Mouse (Mus musculus) liver, embryonic 15.5 days (tissue): Measurements from ENCODE around the gene Kel. TPM values are rescaled to one million over a fixed set of nuclear protein-coding genes. Genes with fewer than 3 reads are reported as not detected.

ENCODE experiments used
- ATAC-seq: fragments of 200-750 bp; cut with Nextera tagmentation; 2 replicates; pipeline ENCODE4 v1.8.0; 2017; ENCODE audit warnings: moderate number of reproducible peaks, mild to moderate bottlenecking, moderate library complexity; ENCODE audit not compliant: insufficient read depth
- H3K27ac ChIP-seq: fragments of 300-500 bp; sonication (generic); replicated peaks from 2 replicates; pipeline ENCODE4 v1.5.1; 2015; ENCODE audit warnings: mild to moderate bottlenecking, inconsistent platforms
- H3K27me3 ChIP-seq: fragments of 300-500 bp; sonication (generic); 2 replicates; pipeline ENCODE4 v1.6.1; 2015; ENCODE audit warnings: mild to moderate bottlenecking, inconsistent platforms
- H3K36me3 ChIP-seq: fragments of 300-500 bp; sonication (generic); replicated peaks from 2 replicates; pipeline ENCODE4 v1.6.1; 2015; ENCODE audit warnings: moderate library complexity, mild to moderate bottlenecking, inconsistent platforms
- H3K4me1 ChIP-seq: fragments of 300-500 bp; sonication (generic); replicated peaks from 2 replicates; pipeline ENCODE4 v1.6.1; 2015; ENCODE audit warnings: inconsistent platforms
- H3K4me2 ChIP-seq: fragments of 300-500 bp; sonication (generic); 2 replicates; pipeline ENCODE4 v1.6.1; 2015; ENCODE audit warnings: moderate library complexity, mild to moderate bottlenecking, inconsistent platforms
- H3K4me3 ChIP-seq: fragments of 300-500 bp; sonication (generic); replicated peaks from 2 replicates; pipeline ENCODE4 v1.5.1; 2015; ENCODE audit warnings: mild to moderate bottlenecking, inconsistent platforms
- H3K9ac ChIP-seq: fragments of 300-500 bp; sonication (generic); 2 replicates; pipeline ENCODE4 v1.6.1; 2015; ENCODE audit warnings: moderate library complexity, mild to moderate bottlenecking, inconsistent platforms
- H3K9me3 ChIP-seq: fragments of 300-500 bp; sonication (generic); replicated peaks from 2 replicates; pipeline ENCODE4 v1.6.1; 2016; ENCODE audit warnings: inconsistent platforms
- WGBS: fragments of 180-500 bp; shearing (Covaris S2); methylation state at CpG from one replicate; pipeline ENCODE4 v1.1.7; 2015; ENCODE audit warnings: mixed read lengths; ENCODE audit not compliant: insufficient replicate concordance; 5-methylcytosine and 5-hydroxymethylcytosine counted together
- polyA plus RNA-seq: library from polyadenylated mRNA; unstranded; fragments of >200 nt; fragmentation: Nextera tagmentation; extraction: Ambion mirVana; gene quantifications from 2 replicates; pipeline ENCODE4 v1.2.1, GENCODE M21; 2015

Kel gene
- polyA plus RNA-seq = 299 and 347 TPM in 2 replicates

- Histone ChIP-seq H3K36me3 (peaks cover 36% of the 10 kb centered on the region), H3K4me3 (peak within 1 kb of the TSS; percentile 72), H3K27ac (peak within 1 kb of the TSS; percentile 94), H3K9ac (peak within 1 kb of the TSS; percentile 83), H3K27me3 (no peaks in the 10 kb centered on the region), H3K9me3 (no peaks in the 10 kb centered on the region), H3K4me2 (peak within 1 kb of the TSS; percentile 70), H3K4me1 (peaks cover 38% of the 10 kb centered on the region)
- 9% methylated on average over 1 of the region's 1 CpGs for WGBS
- peak; percentile 79 for ATAC-seq
These were observed at the start of gene Kel for GRCm38 (mm10) chr6:41704123-41704522. TSS of gene Kel (minus strand) at chr6:41704339.

DNA sequence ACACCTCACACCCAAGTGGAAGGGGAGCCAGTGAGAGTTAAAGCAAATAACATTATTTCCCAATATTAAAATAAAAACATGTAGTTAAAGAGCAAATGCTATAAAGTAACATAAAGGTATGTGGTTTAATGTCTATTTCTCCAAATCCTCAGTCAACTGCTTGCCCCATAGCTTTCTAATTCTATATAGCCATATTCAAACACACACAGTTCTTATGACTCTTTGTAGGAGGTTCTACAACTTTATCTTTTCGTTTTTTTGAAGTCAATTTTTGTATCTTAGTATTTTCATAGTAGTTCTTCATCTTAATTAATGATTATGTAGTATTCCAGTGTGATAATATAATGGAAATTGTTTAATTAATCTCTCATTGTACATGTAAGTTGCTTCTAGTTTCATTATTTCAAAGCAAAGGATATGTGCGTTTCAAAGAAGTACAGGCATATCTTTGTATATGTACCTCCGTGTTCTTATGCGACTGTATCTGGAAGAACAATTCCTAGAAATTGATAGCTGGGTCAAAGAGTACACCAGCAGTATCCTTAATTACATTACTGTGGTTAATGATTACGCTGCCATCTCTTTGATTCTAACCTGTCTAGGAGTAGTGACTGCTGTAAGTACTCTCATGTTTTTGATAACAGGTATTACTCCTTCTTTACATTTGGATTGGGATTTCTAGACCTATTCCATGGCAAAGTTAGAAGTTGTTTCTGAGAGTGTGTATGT is 40.7 kb upstream of the Kel start:
- Histone ChIP-seq H3K4me3 (no peak overlapping the region), H3K27ac (no peak overlapping the region), H3K9ac (no peak overlapping the region), H3K9me3 (no peaks in the 10 kb centered on the region), H3K36me3 (no peaks in the 10 kb centered on the region), H3K27me3 (no peaks in the 10 kb centered on the region), H3K4me1 (no peaks in the 10 kb centered on the region), H3K4me2 (no peak overlapping the region)
- 53% methylated on average over 5 of the region's 5 CpGs for WGBS
- no peak for ATAC-seq

GRCm38 (mm10) chr6:41741101-41741500 is 37.0 kb upstream of the Kel start:
- no peak for ATAC-seq
- Histone ChIP-seq H3K9me3 (no peaks in the 10 kb centered on the region), H3K27me3 (no peaks in the 10 kb centered on the region), H3K36me3 (no peaks in the 10 kb centered on the region), H3K4me2 (no peak overlapping the region), H3K27ac (no peak overlapping the region), H3K9ac (no peak overlapping the region), H3K4me3 (no peak overlapping the region), H3K4me1 (no peaks in the 10 kb centered on the region)

DNA sequence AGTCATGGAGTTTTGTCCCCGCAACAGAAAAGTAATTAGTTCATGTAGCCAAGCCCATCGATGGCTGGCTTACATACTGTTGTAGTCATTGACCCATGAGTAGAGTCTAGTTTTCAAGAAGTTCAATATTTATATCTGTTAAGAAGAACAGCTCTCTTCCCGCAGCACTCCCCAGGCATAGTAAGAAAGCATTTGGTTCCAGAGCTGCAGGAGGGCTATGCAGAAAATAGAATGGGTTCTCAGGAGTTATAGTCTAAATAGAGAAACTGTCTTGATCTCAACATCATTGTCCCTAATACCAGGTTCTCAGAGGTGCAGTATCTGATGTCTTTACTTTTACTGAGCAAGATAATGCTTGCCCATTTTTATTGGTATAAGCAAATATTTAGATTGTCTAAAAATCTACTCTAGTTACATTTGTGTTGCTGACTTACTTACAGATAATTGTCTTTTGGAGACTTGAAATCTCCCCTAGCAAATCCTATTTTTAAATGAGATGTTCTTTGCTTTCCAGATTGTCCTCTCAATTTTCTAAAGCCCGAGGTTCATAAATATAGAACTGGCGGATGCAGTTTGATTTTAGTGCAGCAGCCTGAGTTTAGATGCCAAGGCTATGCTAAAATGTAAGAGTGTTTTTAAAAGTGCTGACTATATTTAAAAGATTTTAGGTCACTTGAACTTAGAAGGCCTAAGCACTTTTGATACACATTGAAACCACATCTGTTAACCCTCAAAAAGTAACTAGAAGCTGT is 30.8 kb upstream of the Kel start:
- no peak overlapping the region for H3K4me3 ChIP-seq
- no peaks in the 10 kb centered on the region for H3K9me3 ChIP-seq
- no peaks in the 10 kb centered on the region for H3K36me3 ChIP-seq
- no peak overlapping the region for H3K27ac ChIP-seq
- WGBS = 71% methylated on average over 5 of the region's 5 CpGs
- H3K4me2 ChIP-seq = no peak overlapping the region
- ATAC-seq = no peak
- H3K27me3 ChIP-seq = no peaks in the 10 kb centered on the region
- H3K4me1 ChIP-seq = no peaks in the 10 kb centered on the region
- no peak overlapping the region for H3K9ac ChIP-seq

DNA sequence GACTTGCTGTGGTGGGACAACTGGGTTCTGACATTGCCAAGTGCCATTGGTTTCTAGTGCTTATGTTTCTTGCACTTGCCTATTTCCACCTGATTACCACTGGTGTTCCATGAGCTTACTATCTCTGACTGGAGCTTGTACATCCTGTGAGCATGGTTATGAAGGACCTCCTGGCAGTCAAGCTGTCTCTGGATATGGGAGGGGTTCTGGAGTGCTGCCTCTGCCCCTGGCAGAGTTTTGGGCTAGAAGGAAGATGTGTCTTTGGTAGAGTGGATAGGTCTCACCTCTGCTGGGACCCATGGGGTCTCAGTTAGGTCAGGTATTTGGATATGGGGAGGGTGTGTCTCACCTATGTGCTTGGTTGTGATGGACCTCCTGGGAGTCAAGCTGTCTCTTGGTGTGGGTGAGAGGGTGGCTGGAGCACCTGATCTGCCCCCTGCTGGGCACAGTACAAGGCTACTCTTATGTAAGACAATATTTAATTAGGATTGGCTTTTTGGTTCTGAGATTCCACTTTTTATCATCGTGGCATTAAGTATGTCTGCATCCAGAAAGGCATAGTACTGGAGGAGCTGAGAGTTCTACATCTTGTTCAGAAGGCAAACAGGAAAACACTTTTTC is 24.0 kb upstream of the Kel start:
- WGBS = 38% methylated on average over 1 of the region's 1 CpGs
- Histone ChIP-seq H3K27me3 (no peaks in the 10 kb centered on the region), H3K9ac (no peak overlapping the region), H3K36me3 (no peaks in the 10 kb centered on the region), H3K4me1 (peaks cover 9% of the 10 kb centered on the region), H3K4me2 (no peak overlapping the region), H3K4me3 (no peak overlapping the region), H3K27ac (no peak overlapping the region), H3K9me3 (no peaks in the 10 kb centered on the region)
- ATAC-seq = peak; percentile 75

DNA sequence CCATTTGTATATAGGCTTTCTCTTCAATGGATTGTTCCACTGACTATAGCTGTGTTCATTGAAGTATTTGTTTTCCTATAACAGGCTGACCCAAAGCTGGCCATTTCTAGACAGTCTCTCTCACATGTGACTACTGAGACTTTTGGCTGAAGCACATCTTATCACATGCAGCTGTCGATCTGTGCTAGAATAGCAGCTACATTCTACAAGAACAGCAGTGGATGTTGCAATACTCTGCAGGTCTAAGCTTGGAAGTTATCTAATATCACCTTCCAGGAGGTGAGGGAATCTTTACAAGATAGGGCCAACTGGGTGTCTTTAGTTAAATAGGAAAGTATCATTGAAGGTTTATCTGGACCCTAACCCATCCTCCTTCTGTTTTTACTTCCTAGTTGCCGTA is 17.3 kb upstream of the Kel start:
- Histone ChIP-seq H3K27ac (no peak overlapping the region), H3K4me3 (no peak overlapping the region), H3K36me3 (no peaks in the 10 kb centered on the region), H3K9me3 (no peaks in the 10 kb centered on the region), H3K4me1 (0 out of 2 replicates have a peak, but pooled peaks cover 13% of the 10 kb centered on the region), H3K27me3 (no peaks in the 10 kb centered on the region), H3K4me2 (no peak overlapping the region), H3K9ac (no peak overlapping the region)
- no peak for ATAC-seq
- WGBS = 31% methylated on average over 2 of the region's 2 CpGs

- no peak overlapping the region for H3K4me3 ChIP-seq
- peak overlapping the region; percentile 26 for H3K9ac ChIP-seq
- peak overlapping the region; percentile 37 for H3K4me2 ChIP-seq
- peaks cover 59% of the 10 kb centered on the region for H3K4me1 ChIP-seq
- WGBS = 18% methylated on average over 1 of the region's 1 CpGs
- H3K27ac ChIP-seq = peak overlapping the region; percentile 80
- no peak for ATAC-seq
- no peaks in the 10 kb centered on the region for H3K27me3 ChIP-seq
- H3K9me3 ChIP-seq = no peaks in the 10 kb centered on the region
- H3K36me3 ChIP-seq = no peaks in the 10 kb centered on the region
These were observed 6.1 kb upstream of the Kel start for GRCm38 (mm10) chr6:41710281-41710680.

DNA sequence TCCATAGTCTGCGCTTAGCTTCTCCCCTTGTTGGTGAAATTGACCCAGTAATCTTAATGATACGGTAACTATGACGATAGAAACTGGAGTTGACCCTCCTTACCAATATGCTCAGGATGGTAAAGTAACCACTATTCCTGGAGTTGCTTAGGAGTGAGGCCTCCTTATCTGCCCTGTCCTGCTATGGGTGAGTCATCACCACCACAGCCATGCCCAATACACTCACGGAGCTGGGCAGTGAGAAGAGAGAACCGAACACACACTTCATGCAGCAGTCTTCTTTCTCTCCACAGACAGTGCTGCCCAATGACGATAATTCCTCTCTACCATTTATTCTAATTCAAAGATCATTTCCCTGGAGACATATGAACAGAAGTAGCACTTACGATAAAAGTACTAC is 2.1 kb upstream of the Kel start:
- Histone ChIP-seq H3K27me3 (no peaks in the 10 kb centered on the region), H3K36me3 (peaks cover 16% of the 10 kb centered on the region), H3K9ac (peak overlapping the region; percentile 19; the same call in 1 of the 2 replicates), H3K4me3 (peak overlapping the region; percentile 30; the same call in 1 of the 2 replicates), H3K4me1 (peaks cover 49% of the 10 kb centered on the region), H3K9me3 (no peaks in the 10 kb centered on the region), H3K4me2 (peak overlapping the region; percentile 70), H3K27ac (peak overlapping the region; percentile 94)
- ATAC-seq = peak; percentile 88
- 22% methylated on average over 7 of the region's 7 CpGs for WGBS

GRCm38 (mm10) chr6:41702928-41703327 is 1.2 kb downstream of the Kel start:
- 17% methylated on average over 2 of the region's 2 CpGs for WGBS
- peak overlapping the region; percentile 70 for H3K4me2 ChIP-seq
- peaks cover 48% of the 10 kb centered on the region for H3K36me3 ChIP-seq
- no peaks in the 10 kb centered on the region for H3K27me3 ChIP-seq
- H3K27ac ChIP-seq = peak overlapping the region; percentile 94
- H3K9me3 ChIP-seq = no peaks in the 10 kb centered on the region
- peak; percentile 42 for ATAC-seq
- H3K9ac ChIP-seq = peak overlapping the region; percentile 83
- peak overlapping the region; percentile 72 for H3K4me3 ChIP-seq
- H3K4me1 ChIP-seq = peaks cover 43% of the 10 kb centered on the region

DNA sequence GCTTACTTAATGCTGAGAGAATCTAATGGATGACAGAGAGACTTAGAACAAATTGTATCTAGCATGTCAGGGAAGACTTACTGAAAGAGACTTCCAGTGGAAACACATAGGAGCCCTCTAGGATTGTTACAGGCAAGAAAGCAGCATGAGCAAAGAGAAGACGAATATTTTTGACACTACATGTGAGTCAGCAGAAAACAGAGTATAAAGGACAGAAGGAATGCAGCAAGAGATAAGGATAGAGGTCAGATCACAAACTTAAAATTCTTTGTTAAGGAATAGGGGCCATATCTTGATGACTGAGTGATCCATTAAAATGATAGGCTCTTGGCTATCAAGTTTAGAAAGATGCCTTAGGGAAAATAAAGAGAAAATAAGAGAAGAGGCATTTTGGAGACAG is 2.9 kb downstream of the Kel start:
- no peak for ATAC-seq
- peaks cover 63% of the 10 kb centered on the region for H3K36me3 ChIP-seq
- peak overlapping the region; percentile 70 for H3K4me2 ChIP-seq
- peak overlapping the region; percentile 83 for H3K9ac ChIP-seq
- H3K4me1 ChIP-seq = peaks cover 40% of the 10 kb centered on the region
- peak overlapping the region; percentile 72 for H3K4me3 ChIP-seq
- peak overlapping the region; percentile 94 for H3K27ac ChIP-seq
- H3K9me3 ChIP-seq = no peaks in the 10 kb centered on the region
- WGBS = 12% methylated on average over 1 of the region's 1 CpGs
- H3K27me3 ChIP-seq = no peaks in the 10 kb centered on the region

GRCm38 (mm10) chr6:41694407-41694806 is 9.7 kb downstream of the Kel start:
- Histone ChIP-seq H3K4me3 (no peak overlapping the region), H3K4me1 (peaks cover 42% of the 10 kb centered on the region), H3K27me3 (no peaks in the 10 kb centered on the region), H3K36me3 (peaks cover 92% of the 10 kb centered on the region), H3K27ac (no peak overlapping the region), H3K9ac (no peak overlapping the region), H3K4me2 (no peak overlapping the region), H3K9me3 (no peaks in the 10 kb centered on the region)
- no peak for ATAC-seq
- 80% methylated on average over 1 of the region's 1 CpGs for WGBS
